Mouse (Mus musculus) retina, embryonic 14.5 days (tissue): ENCODE results near the gene Abtb1.

Experiments
- DNase-seq: peaks from one replicate; pipeline ENCODE4 v3.0.0-alpha.2; 2015; ENCODE audit warnings: low spot score

Abtb1 gene

GRCm38 (mm10) chr6:88854509-88854908, 12.7 kb upstream of the Abtb1 start:
- no peak for DNase-seq

- DNase-seq = no peak
Measured at GRCm38 (mm10) chr6:88850034-88850433, 8.2 kb upstream of the Abtb1 start.

GRCm38 (mm10) chr6:88849270-88849669, 7.5 kb upstream of the Abtb1 start:
- peak; percentile 39 for DNase-seq

- DNase-seq = no peak
Measured at GRCm38 (mm10) chr6:88847571-88847970, 5.8 kb upstream of the Abtb1 start.

GRCm38 (mm10) chr6:88844901-88845565, 3.2 kb upstream of the Abtb1 start:
- DNase-seq = no peak

GRCm38 (mm10) chr6:88843781-88844725, 2.3 kb upstream of the Abtb1 start:
- DNase-seq = no peak

GRCm38 (mm10) chr6:88843241-88843640, 1.5 kb upstream of the Abtb1 start:
- DNase-seq = no peak

GRCm38 (mm10) chr6:88842731-88843151, 957 bp upstream of the Abtb1 start:
- DNase-seq = no peak

GRCm38 (mm10) chr6:88841514-88841780, 337 bp downstream of the Abtb1 start:
- no peak for DNase-seq

GRCm38 (mm10) chr6:88840791-88841513, 832 bp downstream of the Abtb1 start:
- DNase-seq = peak; percentile 37

- no peak for DNase-seq
Measured at GRCm38 (mm10) chr6:88840211-88840610, 1.6 kb downstream of the Abtb1 start.

GRCm38 (mm10) chr6:88839135-88839970, 2.4 kb downstream of the Abtb1 start:
- no peak for DNase-seq

- DNase-seq = no peak
Measured at GRCm38 (mm10) chr6:88838613-88839012, 3.2 kb downstream of the Abtb1 start.

GRCm38 (mm10) chr6:88837999-88838398, 3.8 kb downstream of the Abtb1 start:
- no peak for DNase-seq

GRCm38 (mm10) chr6:88836178-88836819, 5.5 kb downstream of the Abtb1 start:
- no peak for DNase-seq

- DNase-seq = no peak
Measured at GRCm38 (mm10) chr6:88835047-88835446, 6.7 kb downstream of the Abtb1 start.

- no peak for DNase-seq
Measured at GRCm38 (mm10) chr6:88833340-88834140, 8.2 kb downstream of the Abtb1 start.

GRCm38 (mm10) chr6:88832663-88833062, 9.1 kb downstream of the Abtb1 start:
- no peak for DNase-seq

- peak; percentile 92 for DNase-seq
Measured at GRCm38 (mm10) chr6:88831456-88831855, 10.3 kb downstream of the Abtb1 start.

- DNase-seq = no peak
Measured at GRCm38 (mm10) chr6:88830112-88830702, 11.6 kb downstream of the Abtb1 start.
